Mouse (Mus musculus) erythroblast, embryonic 14.5 days (primary cell): ENCODE measurements around the gene Ace2.

ENCODE experiments used
- GATA1 ChIP-seq: IDR thresholded peaks from 2 replicates; pipeline ENCODE4 v1.6.1; 2012; ENCODE audit warnings: low read length, inconsistent platforms, mixed read lengths
- TAL1 ChIP-seq: IDR thresholded peaks from 3 replicates; pipeline ENCODE4 v1.6.1; 2012; ENCODE audit warnings: low read length, inconsistent platforms, mixed read lengths

GRCm38 (mm10) chrX:164178856-164179255 is 39.7 kb downstream of the Ace2 start:
- no peak for TF ChIP-seq TAL1
- TF ChIP-seq GATA1 = no peak
